Mouse (Mus musculus): ENCODE results near the gene Bsx.

DNA sequence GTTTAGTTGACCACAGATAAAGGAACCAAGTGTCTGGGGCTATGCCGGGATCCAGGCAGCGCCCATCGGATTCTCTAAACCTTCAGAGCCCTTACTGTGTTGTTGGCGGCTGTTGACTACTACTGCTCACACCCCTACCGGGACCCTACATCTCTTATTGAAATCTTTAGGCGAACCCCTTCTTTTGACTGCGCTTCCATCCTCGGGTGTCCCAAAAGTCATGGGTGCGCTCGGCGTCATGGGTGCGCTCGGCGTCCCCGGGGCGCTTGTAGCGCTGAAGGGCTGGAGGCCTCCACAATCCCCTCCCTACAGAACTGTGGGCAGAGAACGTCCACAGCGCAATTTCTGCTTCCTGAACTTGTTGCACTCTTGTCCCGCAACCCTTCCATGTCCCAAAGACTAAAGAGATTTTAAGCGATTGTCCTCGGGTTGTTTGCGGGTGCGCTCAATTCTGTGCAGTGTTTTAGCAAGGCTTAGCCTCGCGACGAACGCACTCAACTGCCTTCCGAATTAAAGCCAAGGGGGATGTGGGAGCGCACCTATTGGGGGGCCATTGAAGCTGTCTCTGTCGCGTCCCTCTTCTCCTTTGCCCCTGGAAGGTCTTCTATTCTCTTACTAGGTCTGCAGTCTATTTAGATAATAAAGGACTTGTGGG is 4.5 kb downstream of the Bsx start:
- TF ChIP-seq CTCF (conservative IDR thresholded peaks at IDR 0.05; ENCODE audit: insufficient read depth, insufficient read length, low read depth, low read length), result no peak
- TF ChIP-seq POLR2A (IDR thresholded peaks at IDR 0.05; ENCODE audit: low read depth, low read length), result no peak
